Mouse (Mus musculus) CH12.LX (cell line): ENCODE data around the gene Tspan6. TPM values are rescaled to one million over a fixed set of nuclear protein-coding genes. Genes with fewer than 3 reads are reported as not detected.

Source experiments
- DNase-seq: peaks from one replicate; pipeline ENCODE4 v3.0.0-alpha.2; 2013; ENCODE audit errors: extremely low read depth
- H3K27ac ChIP-seq: 2 replicates; pipeline ENCODE4 v1.5.1; 2012; ENCODE audit warnings: low read depth, mild to moderate bottlenecking, control low read depth, moderate library complexity; ENCODE audit not compliant: insufficient read depth
- H3K27me3 ChIP-seq: replicated peaks from 2 replicates; pipeline ENCODE3; 2012; ENCODE audit warnings: inconsistent platforms
- H3K36me3 ChIP-seq, 2 experiments: replicated peaks in 1 of 2; 2 replicates each; pipeline versions ENCODE3 to v1.6.1; 2012; ENCODE audit warnings: inconsistent platforms in 1 of 2, low read length in 1 of 2, mild to moderate bottlenecking in 1 of 2, mixed read lengths in 1 of 2, moderate library complexity in 1 of 2; ENCODE audit not compliant: control insufficient read depth in 1 of 2, insufficient read depth in 1 of 2
- H3K4me1 ChIP-seq, 2 experiments: 2 replicates each; pipeline ENCODE4 v1.6.1; 2012; ENCODE audit warnings: inconsistent platforms in 1 of 2, moderate library complexity in 1 of 2; ENCODE audit not compliant: insufficient read depth in 2 of 2, control insufficient read depth in 1 of 2
- H3K4me2 ChIP-seq: 2 replicates; pipeline ENCODE4 v1.6.1; 2012; ENCODE audit warnings: low read depth, mild to moderate bottlenecking, control low read depth; ENCODE audit not compliant: poor library complexity, insufficient read depth, severe bottlenecking
- H3K4me3 ChIP-seq, 3 experiments: fragments of 150-350 bp in 1 of 3; sonication (generic) in 1 of 3; replicated peaks in 1 of 3; 2 replicates each; pipeline versions ENCODE3 to v1.5.1; 2011 to 2012; ENCODE audit warnings: low read depth in 2 of 3, low read length in 2 of 3, mild to moderate bottlenecking in 2 of 3, moderate library complexity in 2 of 3, control low read depth in 1 of 3, improper control_type of control experiment in 1 of 3, inconsistent platforms in 1 of 3, mixed read lengths in 1 of 3; ENCODE audit not compliant: poor library complexity in 1 of 3
- H3K79me2 ChIP-seq: replicated peaks from 2 replicates; pipeline ENCODE4 v1.6.1; 2012; ENCODE audit warnings: mild to moderate bottlenecking, moderate library complexity; ENCODE audit not compliant: control insufficient read depth, poor library complexity, insufficient read depth, severe bottlenecking; ENCODE audit errors: extremely low read depth
- H3K9ac ChIP-seq: 2 replicates; pipeline ENCODE4 v1.6.1; 2012; ENCODE audit warnings: low read depth, mild to moderate bottlenecking, control low read depth, moderate library complexity; ENCODE audit not compliant: insufficient read depth
- H3K9me3 ChIP-seq: replicated peaks from 2 replicates; pipeline ENCODE3; 2012; ENCODE audit warnings: low read length, inconsistent platforms, mixed read lengths
- BHLHE40 ChIP-seq: IDR thresholded peaks from 2 replicates; pipeline ENCODE4 v1.6.1; 2011; ENCODE audit warnings: mild to moderate bottlenecking, low read depth, low read length, improper control_type of control experiment
- E2F4 ChIP-seq: IDR thresholded peaks from 2 replicates; pipeline ENCODE4 v1.6.1; 2011; ENCODE audit warnings: low read depth, low read length, improper control_type of control experiment; ENCODE audit not compliant: insufficient replicate concordance
- ELF1 ChIP-seq: IDR thresholded peaks from 2 replicates; pipeline ENCODE4 v1.6.1; 2014; ENCODE audit warnings: low read depth, mild to moderate bottlenecking, inconsistent platforms, low read length, improper control_type of control experiment
- EP300 ChIP-seq: IDR thresholded peaks from 2 replicates; pipeline ENCODE4 v1.6.1; 2011; ENCODE audit warnings: low read length, improper control_type of control experiment
- ETS1 ChIP-seq: conservative IDR thresholded peaks from 2 replicates; pipeline ENCODE4 v1.6.1; 2012; ENCODE audit warnings: low read depth, mild to moderate bottlenecking, inconsistent platforms, low read length, improper control_type of control experiment, moderate library complexity
- GABPA ChIP-seq: IDR thresholded peaks from 2 replicates; pipeline ENCODE4 v1.6.1; 2012; ENCODE audit warnings: low read depth, low read length, improper control_type of control experiment, inconsistent platforms; ENCODE audit not compliant: insufficient replicate concordance
- HCFC1 ChIP-seq: IDR thresholded peaks from 2 replicates; pipeline ENCODE4 v1.6.1; 2012; ENCODE audit warnings: low read depth, mild to moderate bottlenecking, inconsistent platforms, low read length, improper control_type of control experiment
- IRF4 ChIP-seq: IDR thresholded peaks from 2 replicates; pipeline ENCODE4 v1.6.1; 2014; ENCODE audit warnings: low read depth, mild to moderate bottlenecking, inconsistent platforms, low read length, improper control_type of control experiment
- JUN ChIP-seq: IDR thresholded peaks from 2 replicates; pipeline ENCODE4 v1.6.1; 2011; ENCODE audit warnings: low read depth, mild to moderate bottlenecking, low read length, improper control_type of control experiment, moderate library complexity; ENCODE audit not compliant: insufficient read depth
- JUND ChIP-seq: conservative IDR thresholded peaks from 2 replicates; pipeline ENCODE4 v1.6.1; 2011; ENCODE audit warnings: low read depth, low read length, improper control_type of control experiment
- KAT2A ChIP-seq: IDR thresholded peaks from 2 replicates; pipeline ENCODE4 v1.6.1; 2012; ENCODE audit warnings: low read length, improper control_type of control experiment, inconsistent platforms; ENCODE audit not compliant: insufficient replicate concordance
- MAZ ChIP-seq: IDR thresholded peaks from 2 replicates; pipeline ENCODE4 v1.6.1; 2012; ENCODE audit warnings: low read depth, mild to moderate bottlenecking, inconsistent platforms, low read length, improper control_type of control experiment, moderate library complexity
- MXI1 ChIP-seq: IDR thresholded peaks from 2 replicates; pipeline ENCODE4 v1.6.1; 2011; ENCODE audit warnings: mild to moderate bottlenecking, low read depth, low read length, improper control_type of control experiment
- MYC ChIP-seq: IDR thresholded peaks from 2 replicates; pipeline ENCODE4 v1.6.1; 2011; ENCODE audit warnings: low read depth, mild to moderate bottlenecking, improper control_type of control experiment, low read length
- POLR2A ChIP-seq: IDR thresholded peaks from 2 replicates; pipeline ENCODE4 v1.6.1; 2011; ENCODE audit warnings: low read depth, mild to moderate bottlenecking, improper control_type of control experiment, low read length
- RAD21 ChIP-seq: IDR thresholded peaks from 2 replicates; pipeline ENCODE4 v1.6.1; 2011; ENCODE audit warnings: low read depth, mild to moderate bottlenecking, low read length, improper control_type of control experiment, moderate library complexity
- SIN3A ChIP-seq: IDR thresholded peaks from 2 replicates; pipeline ENCODE4 v1.6.1; 2012; ENCODE audit warnings: low read length, improper control_type of control experiment, inconsistent platforms
- SMC3 ChIP-seq: IDR thresholded peaks from 2 replicates; pipeline ENCODE4 v1.6.1; 2011; ENCODE audit warnings: low read depth, low read length, improper control_type of control experiment
- TBP ChIP-seq: conservative IDR thresholded peaks from 2 replicates; pipeline ENCODE4 v1.6.1; 2011; ENCODE audit warnings: low read depth, low read length, improper control_type of control experiment
- USF1 ChIP-seq: IDR thresholded peaks from 2 replicates; pipeline ENCODE4 v1.6.1; 2014; ENCODE audit warnings: low read depth, mild to moderate bottlenecking, inconsistent platforms, low read length, improper control_type of control experiment
- USF2 ChIP-seq: conservative IDR thresholded peaks from 2 replicates; pipeline ENCODE4 v1.6.1; 2011; ENCODE audit warnings: low read depth, low read length, improper control_type of control experiment
- ZC3H11A ChIP-seq: IDR thresholded peaks from 2 replicates; pipeline ENCODE4 v1.6.1; 2012; ENCODE audit warnings: low read depth, mild to moderate bottlenecking, inconsistent platforms, low read length, improper control_type of control experiment
- ZKSCAN1 ChIP-seq: IDR thresholded peaks from 2 replicates; pipeline ENCODE4 v1.6.1; 2012; ENCODE audit warnings: low read depth, inconsistent platforms, low read length, improper control_type of control experiment, borderline replicate concordance
- ZMIZ1 ChIP-seq: IDR thresholded peaks from 2 replicates; pipeline ENCODE4 v1.6.1; 2012; ENCODE audit warnings: low read depth, mild to moderate bottlenecking, inconsistent platforms, low read length, improper control_type of control experiment
- ZNF384 ChIP-seq: IDR thresholded peaks from 2 replicates; pipeline ENCODE4 v1.6.1; 2012; ENCODE audit warnings: low read depth, low read length, improper control_type of control experiment, inconsistent platforms
- dilution Hi-C: fragments of 300-500 bp; cut with MboI; formaldehyde crosslinking; loops from 2 replicates; pipeline ENCODE4 v1.14.3; 2020; ENCODE audit warnings: low sequenced_read_pairs; ENCODE audit not compliant: extremely low pct_unique_long_range_greater_than_20kb, extremely low pct_ligation_motif_present
- in situ Hi-C: fragments of 300-500 bp; cut with MboI; formaldehyde crosslinking; loops from 3 replicates; pipeline ENCODE4 v1.14.3; 2019; ENCODE audit warnings: low sequenced_read_pairs, low pct_ligation_motif_present, low pct_unique_long_range_greater_than_20kb, mixed read lengths
- polyA plus RNA-seq: library from polyadenylated mRNA; unstranded; fragments of >175 nt; gene quantifications from 2 replicates; pipeline ENCODE4 v1.2.1, GENCODE M21; 2012; ENCODE audit warnings: low read depth; ENCODE audit not compliant: insufficient read length
- total RNA-seq, 2 experiments: library from RNA; depleted of rRNA; stranded (reverse); fragments of 300-350 nt in 1 of 2; fragments of >200 nt in 1 of 2; gene quantifications; 2 replicates each; pipeline ENCODE4 v1.2.3; 2012 to 2014

The Tspan6 gene
- total and polyA plus RNA-seq, 3 experiments: 0.72 to 15.7 (median 0.96) TPM

DNA sequence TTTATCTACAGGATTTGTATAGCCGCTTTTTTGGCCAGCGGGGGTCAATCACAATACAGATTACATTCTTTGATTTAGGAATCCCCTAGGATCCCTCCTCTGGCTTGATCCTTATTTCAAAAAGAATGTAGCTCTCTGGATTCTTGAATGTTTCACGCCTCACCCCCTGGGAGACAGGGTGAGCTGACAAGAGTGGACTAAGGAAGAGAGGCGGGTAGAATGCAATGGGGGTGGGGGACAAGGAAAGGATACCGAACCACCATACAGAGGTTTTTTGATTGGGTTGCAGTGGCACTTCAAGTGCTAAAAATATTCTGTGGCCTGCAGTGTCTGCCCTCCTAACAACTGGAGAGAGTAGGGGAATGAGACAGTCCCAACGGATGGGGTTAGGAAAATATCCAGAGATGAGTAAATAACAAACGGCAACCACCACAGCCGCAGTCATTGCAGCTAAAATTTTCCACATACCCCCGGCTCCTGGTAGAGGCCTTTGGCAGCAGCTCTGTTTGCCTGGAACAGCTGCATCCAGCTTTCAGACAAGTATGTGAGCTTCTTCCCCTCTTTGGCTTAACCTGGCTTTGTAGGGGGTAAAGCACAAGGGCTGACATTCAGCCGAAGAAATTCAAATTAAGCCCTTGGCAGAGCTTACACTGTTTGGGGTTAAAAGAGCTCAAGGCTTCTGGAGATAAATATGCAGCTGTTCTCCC is 13.3 kb upstream of the Tspan6 start:
- H3K27me3 ChIP-seq: no peaks in the 10 kb centered on the region
- in situ Hi-C loops: no loop called here
- no peak for TF ChIP-seq KAT2A
- TF ChIP-seq ZC3H11A: no peak
- TF ChIP-seq E2F4: no peak
- TF ChIP-seq TBP: no peak
- TF ChIP-seq USF2: no peak
- TF ChIP-seq SIN3A: no peak
- TF ChIP-seq MXI1: no peak
- no peak for TF ChIP-seq GABPA
- no peak for TF ChIP-seq ETS1
- no peak for TF ChIP-seq MAZ
- TF ChIP-seq HCFC1: no peak
- no peak for TF ChIP-seq ZNF384
- no peak for TF ChIP-seq USF1
- no peak for TF ChIP-seq RAD21

DNA sequence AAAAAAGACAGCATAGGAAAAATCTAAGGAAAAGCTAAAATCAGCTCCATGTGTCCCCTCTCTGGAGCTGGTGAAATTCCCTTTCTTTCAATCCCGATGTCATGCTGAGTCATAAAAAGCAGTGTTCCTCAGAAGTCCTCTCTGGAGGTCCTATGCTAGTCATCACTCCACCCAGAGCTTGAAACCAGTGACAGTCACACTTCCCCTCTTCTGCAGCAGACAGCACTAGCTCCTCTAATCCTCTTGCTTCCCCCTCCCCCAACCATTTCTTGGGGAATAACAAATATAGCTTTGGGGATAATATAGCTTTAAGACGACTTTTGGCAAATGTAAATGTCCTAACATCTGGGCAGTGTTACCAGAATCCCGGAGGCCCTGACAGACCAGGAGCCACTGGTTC is 10.0 kb upstream of the Tspan6 start, which contains the start of gene Srpx2:
TSS of gene Srpx2 (plus strand) at position 166 of the 400 bp plus-strand sequence.
- no peaks in the 10 kb centered on the region for H3K4me1 ChIP-seq
- dilution Hi-C loops: no loop called here
- H3K79me2 ChIP-seq: no peaks in the 10 kb centered on the region
- in situ Hi-C loops: no loop called here
- no peak within 1 kb of the TSS for H3K4me3 ChIP-seq
- H3K9me3 ChIP-seq: no peaks in the 10 kb centered on the region
- H3K4me2 ChIP-seq: no peak within 1 kb of the TSS
- no peak for DNase-seq
- H3K27me3 ChIP-seq: no peaks in the 10 kb centered on the region
- no peaks in the 10 kb centered on the region for H3K36me3 ChIP-seq
- TF ChIP-seq MAZ: no peak
- no peak for TF ChIP-seq EP300
- TF ChIP-seq ELF1: no peak
- no peak for TF ChIP-seq POLR2A
- TF ChIP-seq E2F4: no peak
- TF ChIP-seq ZMIZ1: no peak
- no peak for TF ChIP-seq RAD21
- TF ChIP-seq ZKSCAN1: no peak
- TF ChIP-seq ETS1: no peak
- no peak for TF ChIP-seq USF2
- TF ChIP-seq BHLHE40: no peak
- TF ChIP-seq IRF4: no peak
- no peak for TF ChIP-seq KAT2A
- no peak for TF ChIP-seq SMC3
- TF ChIP-seq ZC3H11A: no peak
- TF ChIP-seq JUND: no peak
- TF ChIP-seq MYC: no peak
- no peak for TF ChIP-seq MXI1
- TF ChIP-seq JUN: no peak
- TF ChIP-seq, all 38 proteins: peak for 0
- Histone ChIP-seq H3K9ac (no peak within 1 kb of the TSS), H3K27ac (no peak within 1 kb of the TSS)

More for the DNA sequence above, 13.3 kb upstream of the Tspan6 start:
- Histone ChIP-seq H3K79me2 (no peaks in the 10 kb centered on the region), H3K4me2 (no peak overlapping the region), H3K4me1 (no peaks in the 10 kb centered on the region), H3K9ac (no peak overlapping the region), H3K9me3 (no peaks in the 10 kb centered on the region), H3K36me3 (no peaks in the 10 kb centered on the region), H3K27ac (no peak overlapping the region), H3K4me3 (no peak overlapping the region)
- dilution Hi-C loops: no loop called here
- DNase-seq: no peak
